Comparison of ENCODE assay signal across 7 mouse cellular contexts in genomic region chr7:72306382-72306841, GRCm38 (mm10). TPM values are rescaled to one million over a fixed set of nuclear protein-coding genes. Genes with fewer than 3 reads are reported as not detected.
DNase-seq lines count a peak whose midpoint lies in the region; ATAC-seq lines count a peak whose summit lies in the region.

TSS of gene Mctp2 (minus strand) at chr7:72306608.

- no peaks in the 10 kb centered on the region for H3K4me1 ChIP-seq in liver, embryonic 12.5 days
- no peaks in the 10 kb centered on the region for H3K4me1 ChIP-seq in stomach, embryonic 14.5 days (ENCODE audit: control insufficient read depth, insufficient read depth, low read length)

- ATAC-seq in liver, embryonic 12.5 days = peak; percentile 64
- ATAC-seq in stomach, embryonic 14.5 days (ENCODE audit: insufficient number of reproducible peaks, insufficient read depth, low FRiP score, low read depth) = peak; percentile 96

- no peaks in the 10 kb centered on the region for H3K9me3 ChIP-seq in liver, embryonic 12.5 days (replicated peaks)
- H3K9me3 ChIP-seq in stomach, embryonic 14.5 days (ENCODE audit: control insufficient read depth, low read depth, low read length) = no peaks in the 10 kb centered on the region

- H3K27me3 ChIP-seq in liver, embryonic 12.5 days (replicated peaks) = peaks cover 14% of the 10 kb centered on the region
- H3K27me3 ChIP-seq in stomach, embryonic 14.5 days (ENCODE audit: control insufficient read depth, insufficient read depth, low read length) = no peaks in the 10 kb centered on the region

- peak within 1 kb of the TSS; percentile 72 for H3K4me2 ChIP-seq in liver, embryonic 12.5 days
- H3K4me2 ChIP-seq in stomach, embryonic 14.5 days (replicated peaks; ENCODE audit: low read depth, low read length) = peak within 1 kb of the TSS; percentile 98

- DNase-seq in WW6 (ENCODE audit: low read depth, low spot score) = peak; percentile 57
- peak; percentile 72 for DNase-seq in embryo, embryonic 10 days (ENCODE audit: low spot score)
- peak; percentile 34 to 36 for DNase-seq in heart, adult 18-20 months
- peak; percentile 75 for DNase-seq in kidney, adult 11 months
- peak; percentile 68 to 78 for DNase-seq in natural killer cell, adult 2 months (ENCODE audit: low spot score in 2 of 2)

- H3K4me3 ChIP-seq in liver, embryonic 12.5 days = peak within 1 kb of the TSS; percentile 52
- H3K4me3 ChIP-seq in stomach, embryonic 14.5 days (ENCODE audit: low read depth, low read length) = peak within 1 kb of the TSS; percentile 56

- no peak within 1 kb of the TSS for H3K27ac ChIP-seq in liver, embryonic 12.5 days
- 0 out of 2 replicates have a peak within 1 kb of the TSS, but pooled peaks have one; percentile 52 for H3K27ac ChIP-seq in stomach, embryonic 14.5 days (ENCODE audit: low read length)

- 2% methylated on average over 28 of the region's 28 CpGs for WGBS in liver, embryonic 12.5 days (ENCODE audit: insufficient replicate concordance)
- WGBS in stomach, embryonic 14.5 days = 0% methylated on average over 28 of the region's 28 CpGs

- no peaks in the 10 kb centered on the region for H3K36me3 ChIP-seq in liver, embryonic 12.5 days
- no peaks in the 10 kb centered on the region for H3K36me3 ChIP-seq in stomach, embryonic 14.5 days (ENCODE audit: control insufficient read depth, insufficient read depth, low read length)

- no peak within 1 kb of the TSS for H3K9ac ChIP-seq in liver, embryonic 12.5 days
- peak within 1 kb of the TSS; percentile 28; the same call in 1 of the 2 replicates for H3K9ac ChIP-seq in stomach, embryonic 14.5 days (replicated peaks; ENCODE audit: low read depth, low read length)

RNA-seq across cellular contexts. Expression of gene Mctp2, which starts in this region (rescaled TPM):
- total RNA-seq in heart, adult 18-20 months (2021) = under 1 TPM; 0.20 to 0.54 TPM
- polyA plus RNA-seq in liver, embryonic 12.5 days (2016; fragmentation: Nextera tagmentation; extraction: Ambion mirVana) = 0.19 and 0.29 TPM in 2 replicates
- polyA plus RNA-seq in stomach, embryonic 14.5 days (2014; fragmentation: Nextera tagmentation; extraction: Ambion mirVana) = 3.9 and 4.6 TPM in 2 replicates

Comparison
In these comparisons a context has a peak if more than half of its experiments do, and no peak if none do; other contexts are left out.
1. Peak in DNase-seq in heart, adult 18-20 months; RNA of the gene not detected or under 1 TPM.
2. Peak in ATAC-seq, H3K4me3 ChIP-seq and H3K4me2 ChIP-seq in liver, embryonic 12.5 days; RNA of the gene not detected or under 1 TPM.